Mouse (Mus musculus): ENCODE data around the gene Xdh. TPM values are rescaled to one million over a fixed set of nuclear protein-coding genes. Genes with fewer than 3 reads are reported as not detected.

The Xdh gene
- polyA plus RNA-seq, 1 experiment = 0.33 TPM

- TF ChIP-seq USF1 (IDR thresholded peaks at IDR 0.05; ENCODE audit: low read depth) (no peak), CEBPB (IDR thresholded peaks at IDR 0.05; ENCODE audit: low read depth) (no peak), FOSL1 (IDR thresholded peaks at IDR 0.05; ENCODE audit: insufficient read depth, low read length, poor library complexity, severe bottlenecking) (no peak), MAX (IDR thresholded peaks at IDR 0.05) (no peak)
- no peaks in the 10 kb centered on the region for H3K36me3 ChIP-seq (ENCODE audit: control insufficient read depth, insufficient read depth)
- no peak overlapping the region for H3ac ChIP-seq (ENCODE audit: control insufficient read depth, insufficient read length, low read depth)
- no peaks in the 10 kb centered on the region for H3K27me3 ChIP-seq (ENCODE audit: control insufficient read depth, insufficient read depth, insufficient read length)
- H3K4me3 ChIP-seq (ENCODE audit: insufficient read depth, poor library complexity, severe bottlenecking) = no peak overlapping the region
- no peaks in the 10 kb centered on the region for H3K79me3 ChIP-seq (ENCODE audit: low read depth)
- H3K79me2 ChIP-seq (ENCODE audit: control insufficient read depth, insufficient read depth) = no peaks in the 10 kb centered on the region
Observed at GRCm38 (mm10) chr17:73932497-73933059, 17.4 kb downstream of the Xdh start.

DNA sequence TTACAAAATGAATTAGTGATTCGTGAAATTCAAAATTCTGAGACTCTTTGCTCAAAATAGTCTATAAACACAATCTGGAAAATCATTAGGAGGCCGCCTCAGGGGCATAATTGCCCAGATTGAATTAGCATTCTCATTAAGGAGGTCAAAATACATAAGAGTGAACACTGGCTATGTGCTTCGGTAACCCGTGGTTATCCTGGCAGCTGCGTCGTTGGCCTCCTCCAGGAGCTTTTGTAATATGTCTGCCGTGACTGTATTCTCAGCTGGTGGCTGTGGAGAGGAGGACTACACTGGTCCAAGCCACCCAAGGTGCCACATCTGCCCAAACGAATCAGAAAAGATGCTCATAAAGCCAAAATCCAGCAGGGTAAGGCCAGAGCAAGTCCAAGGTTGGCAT lies 30.5 kb downstream of the Xdh start:
- Histone ChIP-seq H3K27me3 (ENCODE audit: control insufficient read depth, insufficient read depth, insufficient read length) (no peaks in the 10 kb centered on the region), H3K36me3 (ENCODE audit: control insufficient read depth, insufficient read depth) (no peaks in the 10 kb centered on the region), H3K79me2 (ENCODE audit: control insufficient read depth, insufficient read depth) (no peaks in the 10 kb centered on the region), H3K4me3 (ENCODE audit: insufficient read depth, poor library complexity, severe bottlenecking) (no peak overlapping the region), H3ac (ENCODE audit: control insufficient read depth, insufficient read length, low read depth) (no peak overlapping the region), H3K79me3 (ENCODE audit: low read depth) (no peaks in the 10 kb centered on the region)
- TF ChIP-seq MYOG (IDR thresholded peaks at IDR 0.05; ENCODE audit: control insufficient read depth, extremely low read depth, insufficient read length) (no peak), CTCF (IDR thresholded peaks at IDR 0.05; ENCODE audit: control insufficient read depth, insufficient read depth, insufficient read length) (no peak), MYOD1 (IDR thresholded peaks at IDR 0.05; ENCODE audit: control insufficient read depth, insufficient read length, low read depth) (no peak), CEBPB (IDR thresholded peaks at IDR 0.05; ENCODE audit: low read depth) (no peak), MAX (IDR thresholded peaks at IDR 0.05) (no peak), FOSL1 (IDR thresholded peaks at IDR 0.05; ENCODE audit: insufficient read depth, low read length, poor library complexity, severe bottlenecking) (no peak), USF1 (IDR thresholded peaks at IDR 0.05; ENCODE audit: low read depth) (no peak)

- Histone ChIP-seq H3ac (ENCODE audit: control insufficient read depth, insufficient read length, low read depth) (no peak overlapping the region), H3K79me3 (ENCODE audit: low read depth) (no peaks in the 10 kb centered on the region), H3K36me3 (ENCODE audit: control insufficient read depth, insufficient read depth) (no peaks in the 10 kb centered on the region), H3K4me3 (ENCODE audit: insufficient read depth, poor library complexity, severe bottlenecking) (no peak overlapping the region), H3K79me2 (ENCODE audit: control insufficient read depth, insufficient read depth) (no peaks in the 10 kb centered on the region), H3K27me3 (ENCODE audit: control insufficient read depth, insufficient read depth, insufficient read length) (no peaks in the 10 kb centered on the region)
- no peak for TF ChIP-seq FOSL1 (IDR thresholded peaks at IDR 0.05; ENCODE audit: insufficient read depth, low read length, poor library complexity, severe bottlenecking)
- TF ChIP-seq MAX (IDR thresholded peaks at IDR 0.05) = no peak
- no peak for TF ChIP-seq CEBPB (IDR thresholded peaks at IDR 0.05; ENCODE audit: low read depth)
- TF ChIP-seq USF1 (IDR thresholded peaks at IDR 0.05; ENCODE audit: low read depth) = no peak
- TF ChIP-seq MYOG (IDR thresholded peaks at IDR 0.05; ENCODE audit: control insufficient read depth, extremely low read depth, insufficient read length) = no peak
- TF ChIP-seq CTCF (IDR thresholded peaks at IDR 0.05; ENCODE audit: control insufficient read depth, insufficient read depth, insufficient read length) = no peak
- TF ChIP-seq MYOD1 (IDR thresholded peaks at IDR 0.05; ENCODE audit: control insufficient read depth, insufficient read length, low read depth) = no peak
Observed at GRCm38 (mm10) chr17:73918944-73919381, 31.0 kb downstream of the Xdh start.

- Histone ChIP-seq H3K27me3 (ENCODE audit: control insufficient read depth, insufficient read depth, insufficient read length) (peaks cover 3% of the 10 kb centered on the region), H3K79me2 (ENCODE audit: control insufficient read depth, insufficient read depth) (no peaks in the 10 kb centered on the region), H3K4me3 (ENCODE audit: insufficient read depth, poor library complexity, severe bottlenecking) (no peak overlapping the region), H3ac (ENCODE audit: control insufficient read depth, insufficient read length, low read depth) (no peak overlapping the region), H3K79me3 (ENCODE audit: low read depth) (no peaks in the 10 kb centered on the region), H3K36me3 (ENCODE audit: control insufficient read depth, insufficient read depth) (no peaks in the 10 kb centered on the region)
- TF ChIP-seq CTCF (IDR thresholded peaks at IDR 0.05; ENCODE audit: control insufficient read depth, insufficient read depth, insufficient read length) (no peak), CEBPB (IDR thresholded peaks at IDR 0.05; ENCODE audit: low read depth) (no peak)
Observed at GRCm38 (mm10) chr17:73918138-73918537, 31.9 kb downstream of the Xdh start.

- no peak overlapping the region for H3ac ChIP-seq (ENCODE audit: control insufficient read depth, insufficient read length, low read depth)
- peaks cover 3% of the 10 kb centered on the region for H3K27me3 ChIP-seq (ENCODE audit: control insufficient read depth, insufficient read depth, insufficient read length)
- TF ChIP-seq MAX (IDR thresholded peaks at IDR 0.05) = no peak
- no peak for TF ChIP-seq USF1 (IDR thresholded peaks at IDR 0.05; ENCODE audit: low read depth)
- no peak for TF ChIP-seq MYOG (IDR thresholded peaks at IDR 0.05; ENCODE audit: control insufficient read depth, extremely low read depth, insufficient read length)
- no peak for TF ChIP-seq CEBPB (IDR thresholded peaks at IDR 0.05; ENCODE audit: low read depth)
- TF ChIP-seq MYOD1 (IDR thresholded peaks at IDR 0.05; ENCODE audit: control insufficient read depth, insufficient read length, low read depth) = no peak
- no peak for TF ChIP-seq FOSL1 (IDR thresholded peaks at IDR 0.05; ENCODE audit: insufficient read depth, low read length, poor library complexity, severe bottlenecking)
- TF ChIP-seq CTCF (IDR thresholded peaks at IDR 0.05; ENCODE audit: control insufficient read depth, insufficient read depth, insufficient read length) = no peak
- H3K4me3 ChIP-seq (ENCODE audit: insufficient read depth, poor library complexity, severe bottlenecking) = no peak overlapping the region
- no peaks in the 10 kb centered on the region for H3K36me3 ChIP-seq (ENCODE audit: control insufficient read depth, insufficient read depth)
- no peaks in the 10 kb centered on the region for H3K79me3 ChIP-seq (ENCODE audit: low read depth)
- H3K79me2 ChIP-seq (ENCODE audit: control insufficient read depth, insufficient read depth) = no peaks in the 10 kb centered on the region
Observed at GRCm38 (mm10) chr17:73917713-73918112, 32.3 kb downstream of the Xdh start.

DNA sequence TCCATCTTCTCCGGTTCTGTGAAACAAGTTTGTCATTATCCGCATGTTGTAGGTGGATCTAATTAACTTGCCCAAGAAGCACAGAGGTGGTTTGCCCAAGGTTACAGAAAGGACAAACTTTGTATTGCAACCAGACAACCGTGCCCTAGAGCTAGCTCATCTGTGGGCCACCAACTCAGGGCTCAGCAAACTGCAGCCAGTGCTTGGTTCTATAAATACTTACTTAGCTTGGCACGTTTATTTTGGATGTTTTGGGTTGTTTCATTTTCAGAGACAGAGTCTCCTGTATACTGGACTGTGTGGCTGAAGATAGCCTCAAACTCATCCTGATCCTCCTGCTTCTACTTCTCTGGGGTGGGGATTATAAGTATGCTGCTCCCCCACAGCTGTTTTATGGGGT lies 35.3 kb downstream of the Xdh start:
- Histone ChIP-seq H3ac (ENCODE audit: control insufficient read depth, insufficient read length, low read depth) (no peak overlapping the region), H3K79me2 (ENCODE audit: control insufficient read depth, insufficient read depth) (no peaks in the 10 kb centered on the region), H3K36me3 (ENCODE audit: control insufficient read depth, insufficient read depth) (no peaks in the 10 kb centered on the region), H3K27me3 (ENCODE audit: control insufficient read depth, insufficient read depth, insufficient read length) (peaks cover 6% of the 10 kb centered on the region), H3K79me3 (ENCODE audit: low read depth) (no peaks in the 10 kb centered on the region), H3K4me3 (ENCODE audit: insufficient read depth, poor library complexity, severe bottlenecking) (no peak overlapping the region)
- no peak for TF ChIP-seq USF1 (IDR thresholded peaks at IDR 0.05; ENCODE audit: low read depth)
- no peak for TF ChIP-seq CEBPB (IDR thresholded peaks at IDR 0.05; ENCODE audit: low read depth)
- no peak for TF ChIP-seq MYOG (IDR thresholded peaks at IDR 0.05; ENCODE audit: control insufficient read depth, extremely low read depth, insufficient read length)
- TF ChIP-seq MYOD1 (IDR thresholded peaks at IDR 0.05; ENCODE audit: control insufficient read depth, insufficient read length, low read depth) = no peak
- TF ChIP-seq CTCF (IDR thresholded peaks at IDR 0.05; ENCODE audit: control insufficient read depth, insufficient read depth, insufficient read length) = no peak
- TF ChIP-seq FOSL1 (IDR thresholded peaks at IDR 0.05; ENCODE audit: insufficient read depth, low read length, poor library complexity, severe bottlenecking) = no peak
- no peak for TF ChIP-seq MAX (IDR thresholded peaks at IDR 0.05)

Data from C2C12 (cell line).